Mouse (Mus musculus) forebrain, embryonic 14.5 days (tissue): ENCODE measurements around the gene Mvp. TPM values are rescaled to one million over a fixed set of nuclear protein-coding genes. Genes with fewer than 3 reads are reported as not detected.
A peak's percentile ranks its signal among the peaks of the same experiment; 100 is the strongest.

ENCODE experiments used
- ATAC-seq: fragments of 200-750 bp; cut with Nextera tagmentation; 2 replicates; pipeline ENCODE4 v1.8.0; 2017; ENCODE audit warnings: mild to moderate bottlenecking, moderate library complexity
- DNase-seq: peaks from one replicate; pipeline ENCODE4 v3.0.0-alpha.2; 2015; ENCODE audit warnings: low spot score
- H3K27ac ChIP-seq: fragments of 300-500 bp; sonication (generic); 2 replicates; pipeline ENCODE4 v1.5.1; 2014; ENCODE audit warnings: low read depth, mild to moderate bottlenecking, control low read depth, low read length, moderate library complexity
- H3K27me3 ChIP-seq: fragments of 300-500 bp; sonication (generic); replicated peaks from 2 replicates; pipeline ENCODE4 v1.6.1; 2014; ENCODE audit warnings: low read length, control low read depth, mixed read lengths; ENCODE audit not compliant: control insufficient read depth, insufficient read depth
- H3K36me3 ChIP-seq: fragments of 300-500 bp; sonication (generic); 2 replicates; pipeline ENCODE4 v1.6.1; 2014; ENCODE audit warnings: low read length, control low read depth; ENCODE audit not compliant: control insufficient read depth, insufficient read depth
- H3K4me1 ChIP-seq: fragments of 300-500 bp; sonication (generic); 2 replicates; pipeline ENCODE4 v1.6.1; 2014; ENCODE audit warnings: antibody characterized with exemption, low read length, control low read depth; ENCODE audit not compliant: control insufficient read depth, insufficient read depth
- H3K4me2 ChIP-seq: fragments of 300-500 bp; sonication (generic); 2 replicates; pipeline ENCODE4 v1.6.1; 2014; ENCODE audit warnings: mild to moderate bottlenecking, control low read depth, low read length
- H3K4me3 ChIP-seq: fragments of 300-500 bp; sonication (generic); 2 replicates; pipeline ENCODE4 v1.5.1; 2014; ENCODE audit warnings: low read depth, low read length, control low read depth
- H3K9ac ChIP-seq: fragments of 300-500 bp; sonication (generic); 2 replicates; pipeline ENCODE4 v1.6.1; 2014; ENCODE audit warnings: mild to moderate bottlenecking, low read length, control low read depth, moderate library complexity
- H3K9me3 ChIP-seq: fragments of 300-500 bp; sonication (generic); replicated peaks from 2 replicates; pipeline ENCODE4 v1.6.1; 2016; ENCODE audit warnings: low read length, control low read depth, mixed read lengths; ENCODE audit not compliant: control insufficient read depth
- WGBS: fragments of 180-500 bp; shearing (Covaris S2); extraction: QIAGEN DNeasy Blood & Tissue Kit; methylation state at CpG from one replicate; pipeline ENCODE4 v1.1.7; 2014; 5-methylcytosine and 5-hydroxymethylcytosine counted together
- polyA plus RNA-seq: library from polyadenylated mRNA; unstranded; fragments of >200 nt; fragmentation: Nextera tagmentation; extraction: Ambion mirVana; gene quantifications from 2 replicates; pipeline ENCODE4 v1.2.1, GENCODE M21; 2014

Gene Mvp
- polyA plus RNA-seq, 1 experiment from 2014 or later, result 1.8 TPM

DNA sequence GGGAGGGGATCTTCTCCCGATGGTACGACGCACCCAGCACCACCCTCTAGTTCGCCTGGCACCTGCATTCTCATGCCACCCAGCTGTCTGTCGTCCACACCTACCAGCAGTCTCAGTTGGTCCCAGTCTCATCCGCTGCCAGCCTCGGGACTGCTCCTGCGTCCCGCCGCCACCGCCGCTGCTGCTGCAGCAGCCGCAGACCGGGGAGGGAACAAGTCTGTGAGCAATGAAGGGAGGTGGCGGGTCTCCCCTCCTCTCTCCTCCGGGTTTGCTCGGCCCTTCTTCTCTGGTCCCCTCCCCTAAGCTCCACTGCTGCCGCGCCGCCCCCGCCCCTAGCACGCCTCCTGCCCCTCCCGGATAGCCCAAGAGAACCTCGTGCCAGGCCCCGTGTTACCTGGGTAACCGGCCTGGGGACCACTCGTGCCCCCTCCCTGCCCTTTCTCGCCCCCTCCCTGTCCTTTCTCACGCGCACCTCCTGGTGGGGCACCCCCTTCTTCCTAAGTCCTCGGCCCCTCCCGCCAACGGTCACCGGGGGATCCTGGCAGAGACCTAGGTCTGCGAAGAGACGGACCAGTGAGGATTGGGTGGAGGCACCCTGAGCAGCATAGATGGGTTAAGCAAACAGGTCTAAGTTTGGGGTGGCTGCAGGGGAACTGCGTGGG is 6.6 kb upstream of the Mvp start, which contains the start of the genes Gm42742 and Prrt2:
Gene Gm42742, minus strand, starts transcription at position 197 of the 662 bp plus-strand sequence.
Gene Prrt2, minus strand, starts transcription at position 311 of the 662 bp plus-strand sequence.
- H3K4me2 ChIP-seq, result peak within 1 kb of the TSS; percentile 64
- H3K27me3 ChIP-seq, result no peaks in the 10 kb centered on the region
- peaks cover 35% of the 10 kb centered on the region for H3K36me3 ChIP-seq
- DNase-seq, result peak; percentile 74
- WGBS, result under 1% methylated on average over 37 of the region's 37 CpGs
- peak within 1 kb of the TSS; percentile 85 for H3K9ac ChIP-seq
- peak within 1 kb of the TSS; percentile 50 for H3K4me3 ChIP-seq
- H3K4me1 ChIP-seq, result peaks cover 41% of the 10 kb centered on the region
- ATAC-seq, result peak; percentile 27
- no peaks in the 10 kb centered on the region for H3K9me3 ChIP-seq
- peak within 1 kb of the TSS; percentile 85 for H3K27ac ChIP-seq

GRCm38 (mm10) chr7:127020491-127020890 is 6.1 kb upstream of the Mvp start:
- no peaks in the 10 kb centered on the region for H3K9me3 ChIP-seq
- DNase-seq (no peak), ATAC-seq (no peak)
- H3K9ac ChIP-seq, result peak overlapping the region; percentile 85
- H3K36me3 ChIP-seq, result peaks cover 39% of the 10 kb centered on the region
- H3K4me2 ChIP-seq, result peak overlapping the region; percentile 64
- peak overlapping the region; percentile 85 for H3K27ac ChIP-seq
- WGBS, result 24% methylated on average over 5 of the region's 5 CpGs
- H3K4me1 ChIP-seq, result peaks cover 47% of the 10 kb centered on the region
- no peaks in the 10 kb centered on the region for H3K27me3 ChIP-seq
- peak overlapping the region; percentile 50 for H3K4me3 ChIP-seq

DNA sequence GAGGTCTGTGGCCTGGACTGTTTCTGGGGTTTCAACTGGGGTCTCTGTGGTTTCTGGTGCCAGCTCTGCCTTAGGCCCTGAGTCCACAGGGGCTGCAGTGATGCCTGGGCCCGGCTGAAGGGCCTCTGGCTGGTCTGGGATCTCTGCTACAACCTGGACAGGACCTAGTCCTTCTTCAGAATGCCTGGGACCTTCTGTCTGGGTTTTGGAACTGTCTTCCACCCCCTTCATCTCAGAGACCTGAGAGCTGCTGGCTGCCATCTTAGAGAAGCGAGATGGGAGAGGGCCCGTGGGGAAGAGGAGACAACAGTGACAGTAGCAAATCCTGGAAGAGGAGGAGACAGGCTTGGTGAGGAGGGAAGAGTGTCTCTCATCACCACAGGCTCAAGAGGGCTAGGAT is 5.6 kb upstream of the Mvp start:
- 52% methylated on average over 3 of the region's 3 CpGs for WGBS
- Histone ChIP-seq H3K27ac (0 out of 2 replicates have a peak overlapping the region, but pooled peaks have one; percentile 85), H3K27me3 (no peaks in the 10 kb centered on the region), H3K4me1 (peaks cover 50% of the 10 kb centered on the region), H3K9ac (peak overlapping the region; percentile 85), H3K4me2 (peak overlapping the region; percentile 64), H3K4me3 (peak overlapping the region; percentile 50), H3K36me3 (peaks cover 44% of the 10 kb centered on the region), H3K9me3 (no peaks in the 10 kb centered on the region)
- DNase-seq, result no peak
- no peak for ATAC-seq

GRCm38 (mm10) chr7:127019306-127019960 is 5.0 kb upstream of the Mvp start:
- Histone ChIP-seq H3K4me3 (no peak overlapping the region), H3K27ac (no peak overlapping the region), H3K27me3 (no peaks in the 10 kb centered on the region), H3K4me2 (peak overlapping the region; percentile 64), H3K36me3 (peaks cover 45% of the 10 kb centered on the region), H3K9ac (peak overlapping the region; percentile 85; the same call in 1 of the 2 replicates), H3K4me1 (peaks cover 48% of the 10 kb centered on the region), H3K9me3 (no peaks in the 10 kb centered on the region)
- WGBS, result 85% methylated on average over 14 of the region's 14 CpGs
- ATAC-seq (no peak), DNase-seq (no peak)

- no peak overlapping the region; the same call in 1 of the 2 replicates for H3K4me3 ChIP-seq
- H3K27me3 ChIP-seq, result no peaks in the 10 kb centered on the region
- H3K4me2 ChIP-seq, result peak overlapping the region; percentile 96; the same call in 1 of the 2 replicates
- H3K9ac ChIP-seq, result peak overlapping the region; percentile 22; the same call in 1 of the 2 replicates
- H3K36me3 ChIP-seq, result peaks cover 45% of the 10 kb centered on the region
- peaks cover 44% of the 10 kb centered on the region for H3K4me1 ChIP-seq
- ATAC-seq, result no peak
- H3K27ac ChIP-seq, result peak overlapping the region; percentile 75
- 90% methylated on average over 15 of the region's 15 CpGs for WGBS
- no peaks in the 10 kb centered on the region for H3K9me3 ChIP-seq
- no peak for DNase-seq
Measured at GRCm38 (mm10) chr7:127018416-127019305, 4.2 kb upstream of the Mvp start.

GRCm38 (mm10) chr7:127017950-127018345 is 3.5 kb upstream of the Mvp start:
- WGBS, result 62% methylated on average over 6 of the region's 6 CpGs

GRCm38 (mm10) chr7:127016971-127017949 is 2.8 kb upstream of the Mvp start, which contains the start of gene Pagr1a:
TSS of gene Pagr1a (minus strand) at chr7:127017352.
- H3K4me1 ChIP-seq, result peaks cover 33% of the 10 kb centered on the region
- H3K9me3 ChIP-seq, result no peaks in the 10 kb centered on the region
- H3K27ac ChIP-seq, result peak within 1 kb of the TSS; percentile 93
- peak within 1 kb of the TSS; percentile 73 for H3K4me3 ChIP-seq
- no peaks in the 10 kb centered on the region for H3K27me3 ChIP-seq
- ATAC-seq (peak; percentile 85), DNase-seq (peak; percentile 100)
- H3K36me3 ChIP-seq, result peaks cover 45% of the 10 kb centered on the region
- peak within 1 kb of the TSS; percentile 96 for H3K4me2 ChIP-seq
- peak within 1 kb of the TSS; percentile 88 for H3K9ac ChIP-seq
- 1% methylated on average over 39 of the region's 39 CpGs for WGBS

More at GRCm38 (mm10) chr7:127017950-127018345, 3.5 kb upstream of the Mvp start:
- Histone ChIP-seq H3K27me3 (no peaks in the 10 kb centered on the region), H3K9ac (peak overlapping the region; percentile 22), H3K4me3 (no peak overlapping the region; the same call in 1 of the 2 replicates), H3K27ac (peak overlapping the region; percentile 75), H3K4me2 (peak overlapping the region; percentile 96), H3K36me3 (peaks cover 45% of the 10 kb centered on the region), H3K9me3 (no peaks in the 10 kb centered on the region), H3K4me1 (peaks cover 37% of the 10 kb centered on the region)
- ATAC-seq (no peak), DNase-seq (no peak)
